ENCODE assay signal across 16 mouse cellular contexts in the genomic region with DNA sequence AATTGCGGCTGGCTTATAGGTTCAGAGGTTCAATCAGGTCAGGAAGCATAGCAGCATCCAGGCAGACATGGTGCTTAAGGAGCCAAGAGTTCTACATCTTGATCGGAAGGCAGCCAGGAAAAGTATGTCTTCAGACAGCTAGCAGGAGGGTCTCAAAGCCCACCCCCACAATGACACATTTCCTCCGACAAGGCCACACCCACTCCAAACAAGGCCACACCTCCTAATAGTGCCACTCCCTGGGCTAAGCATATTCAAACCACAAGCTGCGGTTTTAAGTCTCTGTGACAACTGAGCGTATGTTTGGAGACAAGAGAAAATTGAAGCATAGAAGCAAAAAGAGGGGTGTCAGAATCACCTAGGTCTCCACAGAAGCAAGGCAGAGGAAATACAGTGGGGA. TPM values are rescaled to one million over a fixed set of nuclear protein-coding genes. Genes with fewer than 3 reads are reported as not detected.
A peak's percentile ranks its signal among the peaks of the same experiment; 100 is the strongest.
DNase-seq lines count a peak whose midpoint lies in the region; ATAC-seq lines count a peak whose summit lies in the region.
"Had no signal": no experiment of that assay in that cellular context is flagged by ENCODE, and none has a peak within 500 bp of the region (broad histone marks: within the 10 kb centered on the region; RNA-seq: fewer than 3 reads in every experiment).

No protein-coding gene starts in this region.

- H3K4me3 ChIP-seq in liver, embryonic 15.5 days (replicated peaks) = no peak overlapping the region
- no peak overlapping the region for H3K4me3 ChIP-seq in neural tube, embryonic 15.5 days (replicated peaks)
- H3K4me3 ChIP-seq: heart, embryonic 10.5 days had no signal

- WGBS in liver, embryonic 15.5 days (ENCODE audit: insufficient replicate concordance) = 25% methylated on average over 5 of the region's 5 CpGs
- WGBS in neural tube, embryonic 15.5 days = 65% methylated on average over 5 of the region's 5 CpGs

- peaks cover 13% of the 10 kb centered on the region; the same call in 1 of the 2 replicates for H3K4me1 ChIP-seq in liver, embryonic 15.5 days (replicated peaks)
- H3K4me1 ChIP-seq in neural tube, embryonic 15.5 days = peaks cover 9% of the 10 kb centered on the region

- H3K9me3 ChIP-seq in liver, embryonic 15.5 days (replicated peaks) = no peaks in the 10 kb centered on the region
- no peaks in the 10 kb centered on the region for H3K9me3 ChIP-seq in neural tube, embryonic 15.5 days (replicated peaks)
- H3K9me3 ChIP-seq: heart, embryonic 10.5 days had no signal

- DNase-seq in heart, adult 11 months = peak; percentile 68
- no peak for DNase-seq in heart, adult 8-10 months (ENCODE audit: low spot score)
- DNase-seq in 416B (ENCODE audit: low read depth) = peak; percentile 52
- peak; percentile 41 for DNase-seq in R1 (ENCODE audit: low read depth, low spot score)
- DNase-seq in right cerebral cortex, adult 2 months (ENCODE audit: low spot score in 2 of 2) = no peak
- DNase-seq in right cerebral cortex, postnatal 10 days (ENCODE audit: low spot score in 2 of 2) = no peak
- DNase-seq: cerebellum, postnatal 10 days; gastrocnemius, postnatal 10 days; heart, postnatal 14 days; kidney, adult 9 months; lung, adult 2 months; right cerebral cortex, postnatal 14 days had no signal

- no peak for ATAC-seq in liver, embryonic 15.5 days (ENCODE audit: insufficient read depth)
- ATAC-seq in neural tube, embryonic 15.5 days (ENCODE audit: low FRiP score) = no peak

- no peak overlapping the region for H3K9ac ChIP-seq in liver, embryonic 15.5 days
- H3K9ac ChIP-seq in neural tube, embryonic 15.5 days (replicated peaks) = no peak overlapping the region
- H3K9ac ChIP-seq: hindbrain, embryonic 14.5 days had no signal

- H3K27me3 ChIP-seq in liver, embryonic 15.5 days = peaks cover 49% of the 10 kb centered on the region
- no peaks in the 10 kb centered on the region for H3K27me3 ChIP-seq in neural tube, embryonic 15.5 days (replicated peaks)

- H3K4me2 ChIP-seq in liver, embryonic 15.5 days = peak overlapping the region; percentile 13; the same call in 1 of the 2 replicates
- no peak overlapping the region for H3K4me2 ChIP-seq in neural tube, embryonic 15.5 days
- H3K4me2 ChIP-seq: hindbrain, embryonic 14.5 days had no signal

- H3K27ac ChIP-seq in liver, embryonic 15.5 days (replicated peaks) = no peak overlapping the region
- no peak overlapping the region for H3K27ac ChIP-seq in neural tube, embryonic 15.5 days (replicated peaks)
- H3K27ac ChIP-seq: heart, embryonic 10.5 days; hindbrain, embryonic 14.5 days had no signal

- H3K36me3 ChIP-seq in liver, embryonic 15.5 days (replicated peaks) = no peaks in the 10 kb centered on the region
- no peaks in the 10 kb centered on the region for H3K36me3 ChIP-seq in neural tube, embryonic 15.5 days
- H3K36me3 ChIP-seq: heart, embryonic 10.5 days had no signal

RNA-seq across cellular contexts. Expression of gene Raph1, which starts 2.3 kb away (rescaled TPM):
- 100 to 1,000 TPM; 113 to 150 (median 128) TPM for total RNA-seq in heart, adult 8-10 months (2022)
- polyA plus RNA-seq in liver, embryonic 15.5 days (2015; fragmentation: Nextera tagmentation; extraction: Ambion mirVana) = 27.2 and 28.1 TPM in 2 replicates
- polyA plus RNA-seq in neural tube, embryonic 15.5 days (2015; fragmentation: Nextera tagmentation; extraction: Ambion mirVana) = 23.2 and 27.8 TPM in 2 replicates

Comparison
In these comparisons a context has a peak if more than half of its experiments do, and no peak if none do; other contexts are left out.
1. DNase-seq: peak in heart, adult 11 months (single experiment), 416B (single experiment) and R1 (single experiment); none in heart, adult 8-10 months (single experiment), right cerebral cortex, adult 2 months (0 of 2) and right cerebral cortex, postnatal 10 days (0 of 2).